Mouse (Mus musculus) left cerebral cortex, postnatal 25 days (tissue): Measurements from ENCODE around the gene Calml3. TPM values are rescaled to one million over a fixed set of nuclear protein-coding genes. Genes with fewer than 3 reads are reported as not detected.
A peak's percentile ranks its signal among the peaks of the same experiment; 100 is the strongest.

Experiments
- DNase-seq, 2 experiments: peaks; one replicate each; pipeline ENCODE4 v3.0.0; 2022; ENCODE audit warnings: low spot score in 2 of 2, mixed read lengths in 1 of 2
- intact Hi-C: fragments of 180-260 bp; cut with DNase I; formaldehyde crosslinking; loops from one replicate; pipeline ENCODE4 v1.15.1; 2025
- total RNA-seq, 2 experiments: library from RNA; stranded (reverse); gene quantifications; 2 replicates each; pipeline ENCODE4 v1.2.3; 2021

Gene Calml3
- total RNA-seq, 2 experiments from 2014 or later = not detected

- DNase-seq = no peak
- intact Hi-C loops = no loop called here
Observed at GRCm38 (mm10) chr13:3787102-3787501, 17.0 kb downstream of the Calml3 start.

- intact Hi-C loops = no loop called here
- no peak for DNase-seq
Observed at GRCm38 (mm10) chr13:3783621-3784020, 20.5 kb downstream of the Calml3 start.

- intact Hi-C loops = no loop called here
- DNase-seq = no peak
Observed at GRCm38 (mm10) chr13:3782499-3782898, 21.6 kb downstream of the Calml3 start.

GRCm38 (mm10) chr13:3779575-3780226 lies 24.4 kb downstream of the Calml3 start:
- DNase-seq = no peak
- intact Hi-C loops = loop anchor here (5.0 kb wide), 1 partner anchor 98 kb away; no protein-coding TSS in a partner anchor

- no peak for DNase-seq
- intact Hi-C loops = loop anchor here (5.0 kb wide), 1 partner anchor 99 kb away; no protein-coding TSS in a partner anchor
Observed at GRCm38 (mm10) chr13:3778591-3779364, 25.3 kb downstream of the Calml3 start.

- DNase-seq = no peak
- intact Hi-C loops = loop anchor here (2.0 to 5.0 kb wide), 2 partner anchors 100 to 115 kb away; no protein-coding TSS in a partner anchor
Observed at GRCm38 (mm10) chr13:3777216-3777912, 26.8 kb downstream of the Calml3 start.

- DNase-seq = peak; percentile 58 to 97
- intact Hi-C loops = loop anchor here (2.0 to 5.0 kb wide), 2 partner anchors 101 to 116 kb away; no protein-coding TSS in a partner anchor
Observed at GRCm38 (mm10) chr13:3776446-3776845, 27.7 kb downstream of the Calml3 start.

- intact Hi-C loops = loop anchor here (5.0 kb wide), 2 partner anchors 102 to 108 kb away; no protein-coding TSS in a partner anchor
Observed at GRCm38 (mm10) chr13:3774991-3775390, 29.1 kb downstream of the Calml3 start.

GRCm38 (mm10) chr13:3774280-3774679 lies 29.8 kb downstream of the Calml3 start:
- DNase-seq = peak in 1 of 2 experiments; percentile 82
- intact Hi-C loops = loop anchor here (5.0 kb wide), 1 partner anchor 107 kb away; no protein-coding TSS in a partner anchor

More at GRCm38 (mm10) chr13:3774991-3775390, 29.1 kb downstream of the Calml3 start:
- no peak for DNase-seq

GRCm38 (mm10) chr13:3773149-3773688 lies 30.9 kb downstream of the Calml3 start:
- intact Hi-C loops = loop anchor here (5.0 kb wide), 1 partner anchor 106 kb away; no protein-coding TSS in a partner anchor
- DNase-seq = peak in 1 of 2 experiments; percentile 18

- intact Hi-C loops = loop anchor here (5.0 kb wide), 1 partner anchor 104 kb away; no protein-coding TSS in a partner anchor
- no peak for DNase-seq
Observed at GRCm38 (mm10) chr13:3771221-3771620, 32.9 kb downstream of the Calml3 start.

GRCm38 (mm10) chr13:3770170-3771024 lies 33.7 kb downstream of the Calml3 start:
- peak; percentile 30 to 60 for DNase-seq

GRCm38 (mm10) chr13:3769531-3769930 lies 34.6 kb downstream of the Calml3 start:
- DNase-seq = no peak
- intact Hi-C loops = loop anchor here (5.0 kb wide), 1 partner anchor 72 kb away; no protein-coding TSS in a partner anchor

More at GRCm38 (mm10) chr13:3770170-3771024, 33.7 kb downstream of the Calml3 start:
- intact Hi-C loops = loop anchor here (5.0 kb wide), 1 partner anchor 103 kb away; no protein-coding TSS in a partner anchor

- intact Hi-C loops = loop anchor here (5.0 kb wide), 1 partner anchor 71 kb away; no protein-coding TSS in a partner anchor
- DNase-seq = no peak
Observed at GRCm38 (mm10) chr13:3768621-3769020, 35.5 kb downstream of the Calml3 start.

GRCm38 (mm10) chr13:3767086-3767485 lies 37.0 kb downstream of the Calml3 start:
- no peak for DNase-seq
- intact Hi-C loops = loop anchor here (5.0 kb wide), 1 partner anchor 70 kb away; no protein-coding TSS in a partner anchor

- intact Hi-C loops = loop anchor here (5.0 kb wide), 1 partner anchor 68 kb away; no protein-coding TSS in a partner anchor
- DNase-seq = peak in 1 of 2 experiments; percentile 69
Observed at GRCm38 (mm10) chr13:3765781-3766180, 38.3 kb downstream of the Calml3 start.

- intact Hi-C loops = no loop called here
Observed at GRCm38 (mm10) chr13:3761131-3761530, 43.0 kb downstream of the Calml3 start.

GRCm38 (mm10) chr13:3758347-3758746 lies 45.8 kb downstream of the Calml3 start:
- DNase-seq = no peak

More at GRCm38 (mm10) chr13:3761131-3761530, 43.0 kb downstream of the Calml3 start:
- no peak for DNase-seq

More at GRCm38 (mm10) chr13:3758347-3758746, 45.8 kb downstream of the Calml3 start:
- intact Hi-C loops = no loop called here
